Mouse (Mus musculus) CH12.LX (cell line): ENCODE data around the gene Tgfb2.

Experiments used
- POLR2A ChIP-seq: IDR thresholded peaks from 2 replicates; pipeline ENCODE4 v1.6.1; 2011; ENCODE audit warnings: low read depth, mild to moderate bottlenecking, improper control_type of control experiment, low read length
- SMC3 ChIP-seq: IDR thresholded peaks from 2 replicates; pipeline ENCODE4 v1.6.1; 2011; ENCODE audit warnings: low read depth, low read length, improper control_type of control experiment
- USF1 ChIP-seq: IDR thresholded peaks from 2 replicates; pipeline ENCODE4 v1.6.1; 2014; ENCODE audit warnings: low read depth, mild to moderate bottlenecking, inconsistent platforms, low read length, improper control_type of control experiment

DNA sequence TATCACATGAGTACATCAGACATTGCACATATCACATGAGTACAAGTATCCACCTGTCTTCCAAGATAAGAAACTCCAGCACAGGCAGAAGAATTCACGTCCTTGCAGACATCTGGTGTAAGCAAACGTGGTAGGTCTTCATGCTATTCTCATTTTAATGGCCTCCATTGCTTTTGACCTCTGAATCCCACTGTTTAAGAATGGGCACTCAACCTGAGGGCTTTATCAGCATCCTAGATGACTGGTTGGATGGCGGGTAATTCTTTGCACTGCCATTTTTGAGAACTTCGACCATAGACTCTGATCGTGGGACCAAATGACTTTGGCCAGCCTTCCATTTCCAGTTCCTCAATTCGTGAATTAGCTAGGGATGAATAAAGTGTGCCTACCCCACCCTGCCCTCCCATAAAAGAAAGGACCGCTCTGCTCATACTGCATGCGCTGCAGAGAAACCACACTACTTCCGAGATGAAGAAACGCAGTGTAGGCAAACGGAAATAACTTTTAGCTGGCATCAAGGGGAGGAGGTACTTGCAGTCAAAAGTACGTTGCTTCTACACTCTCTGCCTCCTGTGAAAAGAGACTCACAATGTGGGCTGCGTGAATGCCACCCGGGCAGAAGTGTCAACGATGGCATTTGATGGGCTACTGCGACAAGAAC is 48.1 kb downstream of the Tgfb2 start:
- TF ChIP-seq USF1 (no peak), POLR2A (no peak), SMC3 (no peak)
